Mouse (Mus musculus): Measurements from ENCODE around the gene Susd3.

Susd3 gene

DNA sequence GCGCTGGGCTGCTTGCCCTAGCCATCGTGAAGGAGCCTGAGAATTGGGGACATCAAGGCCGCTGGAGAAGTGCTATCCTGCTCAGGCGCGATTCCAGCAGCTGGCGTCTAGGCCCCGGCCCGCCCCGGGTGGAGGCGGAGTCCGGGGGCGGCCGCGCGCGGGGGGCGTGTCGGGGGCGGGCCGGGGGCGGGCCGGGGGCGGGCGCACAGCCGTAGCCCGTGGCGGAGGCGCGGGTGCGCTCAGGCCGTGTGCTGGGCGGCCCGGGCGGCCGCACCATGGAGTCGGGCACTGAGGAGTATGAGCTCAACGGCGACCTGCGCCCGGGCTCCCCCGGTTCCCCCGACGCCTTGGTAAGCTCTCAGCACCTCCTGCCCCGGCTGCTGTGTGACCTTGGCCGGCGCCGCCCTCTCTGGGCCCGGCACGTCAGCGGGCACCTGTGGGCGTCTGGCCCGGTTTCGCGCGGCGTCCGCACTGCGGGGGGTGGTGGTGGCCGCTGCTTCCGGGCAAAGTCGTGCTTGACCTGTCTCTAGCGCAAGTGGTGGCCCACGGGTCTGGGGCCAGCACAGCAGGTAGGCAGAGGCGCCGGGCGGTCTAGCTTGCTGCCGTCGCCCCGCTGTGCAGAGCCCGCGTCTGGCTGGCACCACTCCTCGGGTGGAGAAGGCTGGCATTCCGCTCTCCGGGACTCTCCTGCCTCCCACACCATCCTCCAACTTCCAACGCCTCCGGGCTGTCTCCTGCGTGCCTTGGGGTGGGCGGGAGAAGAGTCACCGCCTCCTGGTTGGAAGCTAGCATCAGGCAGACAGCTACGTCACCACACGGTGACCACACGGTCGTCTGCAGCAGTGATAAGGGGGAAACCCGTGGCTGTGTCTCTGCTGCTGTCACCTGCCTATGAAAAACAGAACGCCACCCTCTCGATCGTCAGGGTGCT, 61.0 kb downstream of the Susd3 start, which contains the start of gene Ninj1:
Gene Ninj1 (plus strand): TSS at position 198 of the 931 bp plus-strand sequence.
- in situ Hi-C loops (cut with MboI, MseI): no loop called here

DNA sequence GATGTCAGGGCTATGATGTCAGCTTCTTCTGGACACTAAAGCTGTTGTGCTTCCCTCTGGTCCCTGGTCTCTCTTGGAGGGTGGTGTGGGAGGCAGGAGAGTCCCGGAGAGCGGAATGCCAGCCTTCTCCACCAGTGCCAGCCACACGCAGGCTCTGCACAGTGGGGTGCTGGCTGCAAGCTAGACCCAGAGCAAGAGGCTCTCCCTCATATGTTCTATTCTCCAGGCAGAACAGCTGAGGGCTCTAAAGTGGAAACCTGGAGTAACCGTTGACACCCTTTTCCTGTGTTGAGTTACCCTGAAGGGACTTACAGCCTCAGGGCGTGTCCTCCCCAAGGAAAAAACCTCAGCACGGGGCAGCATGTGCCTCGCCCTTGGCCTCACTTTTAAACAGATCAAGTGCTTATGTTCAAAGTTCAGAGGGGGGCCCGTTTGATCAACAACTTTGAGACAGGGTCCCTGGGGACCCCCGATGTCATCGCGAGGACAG, 61.7 kb downstream of the Susd3 start:
- in situ Hi-C loops (cut with MboI, MseI): no loop called here

DNA sequence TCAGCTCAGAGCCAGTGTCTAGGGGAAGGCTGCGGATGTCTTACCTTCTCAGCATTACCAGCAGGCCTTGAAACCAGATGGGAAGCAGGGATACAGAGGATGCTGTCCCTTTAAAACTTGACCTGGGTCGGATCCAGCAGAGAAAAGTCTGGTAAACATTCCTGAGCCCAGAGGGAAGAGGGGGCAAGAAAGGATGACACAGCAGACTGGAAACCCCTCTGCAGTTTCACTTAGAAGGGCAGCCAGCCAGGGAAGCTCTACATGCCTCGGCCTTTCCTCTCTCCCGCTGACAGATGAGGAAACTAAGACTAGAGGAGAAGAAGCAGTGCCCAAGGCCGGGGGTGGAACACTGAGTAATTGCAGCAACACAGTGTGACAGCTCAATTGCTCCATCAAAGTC, 64.9 kb downstream of the Susd3 start:
- in situ Hi-C loops (cut with MboI, MseI): no loop called here

DNA sequence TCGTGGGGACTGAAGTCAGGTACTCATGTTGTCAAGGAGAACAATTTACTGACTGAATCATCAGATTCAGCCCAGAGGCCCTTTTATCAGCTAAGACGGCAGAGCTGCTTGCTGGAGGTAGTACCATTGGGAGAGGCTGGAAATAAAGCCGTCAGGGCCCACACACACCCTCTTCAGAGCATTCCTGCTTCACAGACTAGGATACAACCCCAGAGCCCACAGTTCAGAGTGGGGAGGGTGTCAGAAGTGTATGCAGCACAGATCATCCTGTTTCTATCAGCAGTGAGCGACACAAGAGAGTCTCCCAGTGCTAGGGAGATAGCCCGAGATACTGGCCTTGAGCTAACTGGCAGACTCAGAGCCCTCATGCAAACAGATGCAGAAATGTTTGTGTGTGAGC, 65.3 kb downstream of the Susd3 start:
- in situ Hi-C loops (cut with MboI, MseI): no loop called here

DNA sequence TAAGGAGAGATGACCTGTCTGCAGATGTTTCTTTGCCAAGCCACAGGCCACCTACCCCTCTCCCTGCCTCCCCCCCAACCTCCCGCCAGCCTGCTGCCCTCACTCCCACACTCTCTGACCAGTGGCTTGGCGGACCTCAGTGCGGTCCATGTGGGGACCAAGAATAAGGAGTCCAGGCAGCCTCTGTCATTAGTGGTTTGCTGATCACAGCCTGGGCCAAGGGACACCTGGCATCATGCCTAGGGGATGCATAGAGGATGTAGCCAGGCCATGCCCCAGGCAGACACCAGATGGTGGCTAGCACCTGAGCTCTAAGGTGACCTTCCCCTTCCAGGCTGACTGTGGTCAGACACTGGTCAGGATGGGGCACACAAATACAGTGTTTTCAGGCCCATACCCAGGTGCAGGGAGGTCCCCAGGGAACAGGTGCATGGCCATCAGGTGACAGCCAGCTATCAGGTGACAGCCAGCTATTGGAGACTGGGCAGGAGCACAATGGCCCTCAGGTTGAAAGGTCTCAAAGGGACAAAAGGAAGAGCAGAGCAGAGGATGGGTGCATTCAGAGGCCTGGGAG, 67.0 kb downstream of the Susd3 start:
- in situ Hi-C loops (cut with MboI, MseI): no loop called here

DNA sequence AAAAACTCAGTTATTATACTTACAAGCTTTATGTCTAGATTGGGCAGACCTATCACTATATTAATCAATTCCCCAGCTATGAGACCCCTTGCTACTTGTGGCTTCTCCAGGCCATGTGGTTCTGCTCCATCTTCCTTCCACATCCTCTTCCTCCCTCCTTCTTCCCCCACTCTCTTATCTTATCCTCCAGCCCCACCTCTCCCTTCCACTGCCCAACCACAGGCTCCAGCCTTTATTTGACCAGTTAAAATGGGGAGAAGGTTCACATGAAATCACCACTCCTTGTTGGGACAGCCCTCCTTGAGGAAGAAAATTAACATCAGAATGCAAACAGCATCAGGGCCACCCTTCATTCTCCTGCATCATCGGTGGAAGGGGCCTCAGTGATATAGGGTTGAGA, 67.8 kb downstream of the Susd3 start:
- in situ Hi-C loops (cut with MboI, MseI): no loop called here
